Mouse (Mus musculus) forebrain, postnatal 0 days (tissue): ENCODE results near the gene Ifit3b. TPM values are rescaled to one million over a fixed set of nuclear protein-coding genes. Genes with fewer than 3 reads are reported as not detected.
"Not testable (repeated sequence)": the region's sequence is repeated elsewhere in the genome, so short reads cannot be mapped to it uniquely, and the experiment has no call there.

Experiments used
- ATAC-seq: fragments of 200-750 bp; cut with Nextera tagmentation; 2 replicates; pipeline ENCODE4 v1.8.0; 2017; ENCODE audit warnings: mild to moderate bottlenecking, moderate library complexity
- DNase-seq: peaks from one replicate; pipeline ENCODE4 v3.0.0-alpha.2; 2015
- H3K27ac ChIP-seq: fragments of 300-500 bp; sonication (generic); 2 replicates; pipeline ENCODE4 v1.5.1; 2014; ENCODE audit warnings: low read depth, mild to moderate bottlenecking, antibody characterized with exemption, low read length, moderate library complexity, mixed read lengths
- H3K27me3 ChIP-seq: fragments of 300-500 bp; sonication (generic); 2 replicates; pipeline ENCODE4 v1.6.1; 2014; ENCODE audit warnings: mild to moderate bottlenecking, low read length, mixed read lengths; ENCODE audit not compliant: insufficient read depth
- H3K36me3 ChIP-seq: fragments of 300-500 bp; sonication (generic); 2 replicates; pipeline ENCODE4 v1.6.1; 2014; ENCODE audit warnings: mild to moderate bottlenecking, moderate library complexity; ENCODE audit not compliant: insufficient read depth
- H3K4me1 ChIP-seq: fragments of 300-500 bp; sonication (generic); 2 replicates; pipeline ENCODE4 v1.6.1; 2014; ENCODE audit warnings: antibody characterized with exemption; ENCODE audit not compliant: insufficient read depth
- H3K4me2 ChIP-seq: fragments of 300-500 bp; sonication (generic); 2 replicates; pipeline ENCODE4 v1.6.1; 2014; ENCODE audit warnings: low read depth, mild to moderate bottlenecking, moderate library complexity
- H3K4me3 ChIP-seq: fragments of 300-500 bp; sonication (generic); 2 replicates; pipeline ENCODE4 v1.5.1; 2014; ENCODE audit warnings: low read depth, low read length, mixed read lengths
- H3K9ac ChIP-seq: fragments of 300-500 bp; sonication (generic); 2 replicates; pipeline ENCODE4 v1.6.1; 2014; ENCODE audit warnings: mild to moderate bottlenecking
- H3K9me3 ChIP-seq: fragments of 300-500 bp; sonication (generic); 2 replicates; pipeline ENCODE4 v1.6.1; 2016; ENCODE audit warnings: low read length
- CTCF ChIP-seq: sonication (generic); IDR thresholded peaks from 2 replicates; pipeline ENCODE4 v1.5.1; 2016; ENCODE audit warnings: antibody characterized with exemption, control low read depth, low read depth
- WGBS: fragments of 180-500 bp; shearing (Covaris S2); extraction: QIAGEN DNeasy Blood & Tissue Kit; methylation state at CpG from one replicate; pipeline ENCODE4 v1.1.7; 2014; 5-methylcytosine and 5-hydroxymethylcytosine counted together
- polyA plus RNA-seq: library from polyadenylated mRNA; unstranded; fragments of >200 nt; fragmentation: Nextera tagmentation; extraction: Ambion mirVana; gene quantifications from 2 replicates; pipeline ENCODE4 v1.2.1, GENCODE M21; 2015
- total RNA-seq: library from RNA; depleted of rRNA; stranded (reverse); fragments of >200 nt; gene quantifications from 2 replicates; pipeline ENCODE4 v1.2.3, GENCODE M21; 2014

Ifit3b gene
- total and polyA plus RNA-seq, 2 experiments from 2014 or later: 0.19 to 0.79 TPM

DNA sequence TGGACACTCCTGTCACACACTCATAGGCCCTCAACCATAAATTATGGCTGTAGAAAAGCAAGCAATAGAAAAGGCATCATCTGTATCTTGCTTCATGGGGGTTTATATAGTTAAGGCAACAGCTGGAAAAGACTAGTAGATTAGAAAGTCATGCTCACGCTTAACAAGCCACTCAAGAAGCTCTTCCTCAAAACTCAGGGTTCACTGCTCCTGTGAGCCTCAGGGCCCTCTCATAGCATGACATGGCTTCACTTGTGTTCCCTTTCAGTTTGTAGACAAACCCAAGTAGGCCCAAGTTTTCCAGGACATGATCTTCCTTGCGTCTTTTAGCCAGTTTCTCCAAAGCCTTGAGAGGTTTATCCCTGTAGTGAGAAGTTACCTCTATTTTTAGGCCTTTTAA is 14.3 kb upstream of the Ifit3b start:
- Histone ChIP-seq H3K9me3 (no peaks in the 10 kb centered on the region), H3K4me2 (no peak overlapping the region), H3K27ac (no peak overlapping the region), H3K9ac (no peak overlapping the region), H3K4me1 (0 out of 2 replicates have a peak, but pooled peaks cover 1% of the 10 kb centered on the region), H3K4me3 (no peak overlapping the region), H3K36me3 (no peaks in the 10 kb centered on the region), H3K27me3 (no peaks in the 10 kb centered on the region)
- no peak for ATAC-seq
- no peak for TF ChIP-seq CTCF
- 91% methylated on average over 2 of the region's 2 CpGs for WGBS
- no peak for DNase-seq

DNA sequence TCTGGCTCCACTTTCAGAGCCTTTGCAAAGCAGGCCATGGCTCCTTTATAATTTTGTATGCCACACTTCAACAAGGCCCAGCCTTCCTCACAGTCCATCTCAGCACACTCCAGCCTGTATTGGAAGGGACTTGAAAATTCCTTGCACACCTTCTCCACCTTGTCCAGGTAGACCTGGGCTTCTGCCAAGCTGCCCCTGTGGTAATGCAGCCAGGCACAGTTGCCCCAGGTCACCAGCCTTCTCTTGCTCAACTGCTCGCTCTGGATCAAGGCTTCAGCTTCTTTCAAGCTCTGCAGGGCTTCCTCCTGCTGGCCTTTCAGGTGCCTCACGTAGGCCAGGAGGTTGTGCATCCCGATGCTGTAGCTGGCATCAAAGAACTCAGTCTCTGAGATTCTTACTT is 13.2 kb upstream of the Ifit3b start:
- H3K36me3 ChIP-seq, DNase-seq, H3K27me3 ChIP-seq, H3K4me1 ChIP-seq, H3K4me3 ChIP-seq, H3K9ac ChIP-seq, ATAC-seq, H3K27ac ChIP-seq, H3K9me3 ChIP-seq, H3K4me2 ChIP-seq: not testable (repeated sequence)
- WGBS: 74% methylated on average over 3 of the region's 3 CpGs

DNA sequence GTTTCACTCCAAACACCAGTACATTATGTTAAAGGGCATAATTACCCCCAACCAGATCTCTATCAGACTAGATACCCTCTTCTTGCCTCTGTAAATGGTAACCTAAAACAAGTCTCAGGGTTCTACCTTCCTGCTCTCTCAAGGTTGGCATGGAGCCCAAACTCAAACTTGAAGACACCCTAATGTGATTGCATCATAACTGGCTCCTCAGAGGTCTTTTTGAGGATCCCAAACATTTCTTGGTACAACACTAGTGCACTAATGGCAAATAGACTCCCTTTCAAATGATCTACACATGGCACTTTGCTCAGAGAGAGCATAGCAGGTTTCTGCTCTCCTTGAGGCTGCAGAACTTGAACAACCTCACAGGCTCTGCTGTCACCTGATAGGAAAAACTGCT is 11.0 kb upstream of the Ifit3b start:
- Histone ChIP-seq H3K36me3 (no peaks in the 10 kb centered on the region), H3K9ac (no peak overlapping the region), H3K4me3 (no peak overlapping the region), H3K27me3 (no peaks in the 10 kb centered on the region), H3K27ac (no peak overlapping the region), H3K4me2 (no peak overlapping the region), H3K4me1 (no peaks in the 10 kb centered on the region), H3K9me3 (no peaks in the 10 kb centered on the region)
- DNase-seq (no peak), ATAC-seq (no peak)
- no peak for TF ChIP-seq CTCF

DNA sequence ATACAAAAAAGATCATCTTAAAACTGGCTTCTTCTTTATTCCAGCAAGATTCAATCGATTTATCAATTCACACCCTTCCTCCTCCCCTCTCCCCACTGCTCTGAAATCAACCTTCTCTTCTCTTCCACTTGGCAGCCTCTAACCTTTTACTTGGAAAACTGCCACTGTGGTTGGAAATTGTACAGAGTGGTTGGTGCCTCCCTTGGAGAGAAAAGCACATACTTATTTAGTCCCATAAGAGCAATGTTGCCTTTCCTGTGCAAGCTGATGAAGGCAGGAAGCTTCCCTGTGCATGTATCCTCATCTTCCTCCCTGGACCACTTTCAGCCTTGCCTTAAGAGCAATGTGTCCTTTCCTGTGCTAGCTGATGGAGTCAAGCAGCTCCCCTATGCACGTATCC is 9.4 kb upstream of the Ifit3b start:
- no peaks in the 10 kb centered on the region for H3K27me3 ChIP-seq
- WGBS: 54% methylated on average over 2 of the region's 2 CpGs
- no peaks in the 10 kb centered on the region for H3K36me3 ChIP-seq
- no peaks in the 10 kb centered on the region for H3K4me1 ChIP-seq
- ATAC-seq: no peak; the same call in 1 of the 2 replicates
- H3K9ac ChIP-seq: no peak overlapping the region
- no peak overlapping the region for H3K4me3 ChIP-seq
- H3K27ac ChIP-seq: no peak overlapping the region
- no peak for TF ChIP-seq CTCF
- H3K9me3 ChIP-seq: no peaks in the 10 kb centered on the region
- H3K4me2 ChIP-seq: no peak overlapping the region
- DNase-seq: peak; percentile 78

DNA sequence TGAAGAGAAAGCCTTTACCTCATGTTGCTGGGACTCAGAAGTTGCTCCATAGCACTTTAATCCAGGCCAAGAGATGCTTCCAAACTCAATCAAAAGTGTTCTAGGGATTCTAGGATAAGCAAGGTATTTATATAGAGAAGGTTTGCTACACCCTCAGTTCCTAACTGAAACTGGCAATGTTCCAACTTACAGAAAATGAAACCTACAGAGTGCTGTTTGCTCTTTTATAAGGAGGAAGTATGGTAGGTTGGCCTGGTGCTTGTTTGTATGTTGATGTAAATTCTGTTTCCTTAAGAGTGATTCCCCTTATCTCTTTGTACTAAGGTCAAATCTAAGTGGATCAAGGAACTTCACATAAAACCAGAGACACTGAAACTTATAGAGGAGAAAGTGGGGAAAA is 8.5 kb upstream of the Ifit3b start:
- not testable (repeated sequence) for ATAC-seq, H3K4me3 ChIP-seq, H3K4me1 ChIP-seq, H3K27me3 ChIP-seq, H3K36me3 ChIP-seq, DNase-seq, H3K4me2 ChIP-seq, H3K27ac ChIP-seq, H3K9me3 ChIP-seq, H3K9ac ChIP-seq

DNA sequence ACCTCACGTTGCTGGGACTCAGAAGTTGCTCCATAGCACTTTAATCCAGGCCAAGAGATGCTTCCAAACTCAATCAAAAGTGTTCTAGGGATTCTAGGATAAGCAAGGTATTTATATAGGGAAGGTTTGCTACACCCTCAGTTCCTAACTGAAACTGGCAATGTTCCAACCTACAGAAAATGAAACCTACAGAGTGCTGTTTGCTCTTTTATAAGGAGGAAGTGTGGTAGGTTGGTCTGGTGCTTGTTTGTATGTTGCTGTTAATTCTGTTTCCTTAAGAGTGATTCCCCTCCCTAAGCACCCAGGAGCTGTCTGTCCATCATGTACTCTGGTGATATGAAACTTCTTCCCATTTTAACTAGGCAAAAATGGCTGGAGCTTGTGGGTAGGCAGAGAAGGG is 5.9 kb upstream of the Ifit3b start, which contains the start of gene Ifit1bl1:
TSS of gene Ifit1bl1 (minus strand) at position 69 of the 400 bp plus-strand sequence.
- not testable (repeated sequence) for H3K27me3 ChIP-seq, H3K4me1 ChIP-seq, ATAC-seq, H3K4me3 ChIP-seq, H3K9me3 ChIP-seq, H3K4me2 ChIP-seq, DNase-seq, H3K27ac ChIP-seq, H3K9ac ChIP-seq, H3K36me3 ChIP-seq
- WGBS: 46% methylated on average over 1 of the region's 1 CpGs

DNA sequence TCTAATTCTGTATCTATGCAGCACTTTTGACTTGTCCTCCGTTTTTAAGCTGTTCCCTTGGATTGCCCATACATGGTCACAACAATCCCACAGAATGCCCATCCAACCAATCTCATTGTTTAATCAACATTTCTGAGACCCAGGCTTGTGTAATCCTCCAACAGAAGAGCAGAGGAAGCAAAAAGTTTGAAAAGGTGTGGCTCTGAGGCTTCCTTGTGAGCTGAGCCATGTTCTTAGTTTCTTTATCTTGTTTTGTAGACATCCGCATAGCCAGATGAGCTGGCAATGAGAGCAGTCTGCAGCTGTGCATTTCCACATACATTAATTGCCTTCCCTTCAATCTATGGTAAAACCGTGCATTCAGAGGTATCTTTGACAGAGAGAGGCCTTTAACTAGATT is 2.3 kb upstream of the Ifit3b start:
- no peak overlapping the region for H3K4me2 ChIP-seq
- 88% methylated on average over 3 of the region's 3 CpGs for WGBS
- no peaks in the 10 kb centered on the region for H3K36me3 ChIP-seq
- no peaks in the 10 kb centered on the region for H3K27me3 ChIP-seq
- no peak overlapping the region for H3K9ac ChIP-seq
- no peaks in the 10 kb centered on the region for H3K9me3 ChIP-seq
- no peaks in the 10 kb centered on the region for H3K4me1 ChIP-seq
- TF ChIP-seq CTCF: no peak
- no peak overlapping the region for H3K27ac ChIP-seq
- H3K4me3 ChIP-seq: no peak overlapping the region
- no peak for ATAC-seq
- no peak for DNase-seq

DNA sequence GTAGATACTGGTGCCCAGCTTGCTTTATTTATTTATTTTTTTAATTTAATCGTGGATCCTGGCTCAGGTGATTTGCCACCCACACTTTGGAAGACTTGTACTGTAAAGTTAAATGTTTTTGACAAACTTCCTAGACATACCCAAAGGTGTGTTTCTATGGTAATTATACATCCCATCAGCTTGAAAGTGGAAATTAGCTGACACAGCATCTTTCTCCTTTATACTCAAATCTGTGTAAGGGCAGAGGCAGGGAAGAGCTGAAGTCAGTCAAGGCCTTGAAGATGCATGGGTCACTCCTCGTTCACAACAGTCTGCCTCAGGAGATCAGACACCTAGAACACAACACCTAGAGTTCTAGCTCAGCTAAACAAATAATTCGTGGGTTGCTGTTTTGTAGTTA is 2.3 kb downstream of the Ifit3b start:
- not testable (repeated sequence) for ATAC-seq, H3K4me1 ChIP-seq, H3K9ac ChIP-seq, H3K4me3 ChIP-seq, H3K9me3 ChIP-seq, H3K27ac ChIP-seq, DNase-seq, H3K4me2 ChIP-seq, H3K27me3 ChIP-seq, H3K36me3 ChIP-seq
- WGBS: 72% methylated on average over 3 of the region's 3 CpGs

DNA sequence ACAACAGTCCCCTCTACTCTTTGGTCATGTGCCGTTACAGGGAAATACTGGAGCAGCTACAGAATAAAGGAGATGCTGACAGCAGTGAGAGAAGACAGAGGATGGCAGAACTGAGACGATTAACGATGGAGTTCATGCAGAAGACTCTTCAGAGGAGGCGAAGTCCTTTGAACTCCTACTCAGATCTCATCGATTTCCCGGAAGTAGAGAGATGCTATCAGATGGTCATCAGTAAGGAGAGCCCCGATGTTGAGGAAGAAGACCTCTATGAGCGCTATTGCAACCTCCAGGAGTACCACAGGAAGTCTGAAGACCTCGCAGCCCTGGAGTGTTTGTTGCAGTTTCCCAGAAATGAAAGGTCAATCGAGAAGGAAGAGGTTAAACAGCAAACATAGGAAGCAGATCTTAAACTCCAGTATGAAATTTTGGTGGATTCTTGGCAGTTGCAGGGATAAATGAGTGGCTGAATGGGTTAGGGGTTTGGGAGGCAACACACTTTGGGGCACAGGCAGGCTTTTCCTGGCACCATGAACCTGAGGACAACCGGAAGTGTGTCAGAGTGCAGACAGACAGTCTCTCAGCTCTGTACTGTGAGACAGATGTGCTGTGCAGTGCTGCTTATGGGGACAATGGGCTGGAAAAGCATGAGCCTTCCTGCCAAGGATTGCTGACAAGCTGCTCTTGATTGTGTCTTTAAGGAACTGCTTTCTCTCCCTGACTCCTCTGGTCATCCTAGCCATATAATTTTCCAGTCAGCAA is 4.7 kb downstream of the Ifit3b start:
- not testable (repeated sequence) for DNase-seq, H3K4me1 ChIP-seq, H3K4me2 ChIP-seq, H3K36me3 ChIP-seq, H3K27ac ChIP-seq, H3K4me3 ChIP-seq, H3K9ac ChIP-seq, H3K9me3 ChIP-seq, ATAC-seq, H3K27me3 ChIP-seq
- WGBS: 89% methylated on average over 5 of the region's 11 CpGs
